Mouse (Mus musculus): ENCODE results near the gene Zbtb34. TPM values are rescaled to one million over a fixed set of nuclear protein-coding genes. Genes with fewer than 3 reads are reported as not detected.

Gene Zbtb34
- polyA plus RNA-seq, 1 experiment: 11.0 TPM

GRCm38 (mm10) chr2:33444862-33445261 is 13.7 kb upstream of the Zbtb34 start:
- Histone ChIP-seq H3K4me3 (replicated peaks; ENCODE audit: insufficient read depth, low read depth, low read length) (no peak overlapping the region), H3K4me1 (ENCODE audit: control insufficient read depth, insufficient read depth, low read length) (peaks cover 3% of the 10 kb centered on the region; the same call in 1 of the 2 replicates), H3K27ac (ENCODE audit: insufficient read depth, low read length) (no peak overlapping the region), H3K27me3 (ENCODE audit: control insufficient read depth, insufficient read depth, low read length) (no peaks in the 10 kb centered on the region)
- DNase-seq: no peak
- TF ChIP-seq CTCF (IDR thresholded peaks at IDR 0.05; ENCODE audit: borderline replicate concordance, insufficient read depth, low read depth, low read length) (no peak), POLR2A (IDR thresholded peaks at IDR 0.05; ENCODE audit: borderline replicate concordance, insufficient read depth, low read length) (no peak)

GRCm38 (mm10) chr2:33444358-33444757 is 13.2 kb upstream of the Zbtb34 start:
- peaks cover 3% of the 10 kb centered on the region; the same call in 1 of the 2 replicates for H3K4me1 ChIP-seq (ENCODE audit: control insufficient read depth, insufficient read depth, low read length)
- WGBS: 3% methylated on average over 5 of the region's 5 CpGs
- no peaks in the 10 kb centered on the region for H3K27me3 ChIP-seq (ENCODE audit: control insufficient read depth, insufficient read depth, low read length)
- DNase-seq: peak; percentile 88 to 93
- H3K4me3 ChIP-seq (replicated peaks; ENCODE audit: insufficient read depth, low read depth, low read length): no peak overlapping the region
- H3K27ac ChIP-seq (ENCODE audit: insufficient read depth, low read length): no peak overlapping the region
- TF ChIP-seq CTCF (IDR thresholded peaks at IDR 0.05; ENCODE audit: borderline replicate concordance, insufficient read depth, low read depth, low read length) (no peak), POLR2A (IDR thresholded peaks at IDR 0.05; ENCODE audit: borderline replicate concordance, insufficient read depth, low read length) (no peak)

- Histone ChIP-seq H3K4me1 (ENCODE audit: control insufficient read depth, insufficient read depth, low read length) (peaks cover 3% of the 10 kb centered on the region; the same call in 1 of the 2 replicates), H3K4me3 (replicated peaks; ENCODE audit: insufficient read depth, low read depth, low read length) (no peak overlapping the region), H3K27me3 (ENCODE audit: control insufficient read depth, insufficient read depth, low read length) (no peaks in the 10 kb centered on the region), H3K27ac (ENCODE audit: insufficient read depth, low read length) (no peak overlapping the region)
- DNase-seq: no peak
- WGBS: 76% methylated on average over 4 of the region's 4 CpGs
- TF ChIP-seq POLR2A (IDR thresholded peaks at IDR 0.05; ENCODE audit: borderline replicate concordance, insufficient read depth, low read length) (no peak), CTCF (IDR thresholded peaks at IDR 0.05; ENCODE audit: borderline replicate concordance, insufficient read depth, low read depth, low read length) (no peak)
Measured at GRCm38 (mm10) chr2:33442701-33443100, 11.6 kb upstream of the Zbtb34 start.

GRCm38 (mm10) chr2:33440893-33441292 is 9.8 kb upstream of the Zbtb34 start:
- Histone ChIP-seq H3K4me1 (ENCODE audit: control insufficient read depth, insufficient read depth, low read length) (peaks cover 3% of the 10 kb centered on the region; the same call in 1 of the 2 replicates), H3K27ac (ENCODE audit: insufficient read depth, low read length) (no peak overlapping the region), H3K27me3 (ENCODE audit: control insufficient read depth, insufficient read depth, low read length) (no peaks in the 10 kb centered on the region), H3K4me3 (replicated peaks; ENCODE audit: insufficient read depth, low read depth, low read length) (no peak overlapping the region)
- TF ChIP-seq POLR2A (IDR thresholded peaks at IDR 0.05; ENCODE audit: borderline replicate concordance, insufficient read depth, low read length) (no peak), CTCF (IDR thresholded peaks at IDR 0.05; ENCODE audit: borderline replicate concordance, insufficient read depth, low read depth, low read length) (no peak)
- DNase-seq: no peak
- WGBS: 50% methylated on average over 4 of the region's 4 CpGs

- WGBS: 50% methylated on average over 9 of the region's 9 CpGs
- no peak overlapping the region for H3K4me3 ChIP-seq (replicated peaks; ENCODE audit: insufficient read depth, low read depth, low read length)
- no peak for DNase-seq
- H3K4me1 ChIP-seq (ENCODE audit: control insufficient read depth, insufficient read depth, low read length): peaks cover 3% of the 10 kb centered on the region; the same call in 1 of the 2 replicates
- TF ChIP-seq CTCF (IDR thresholded peaks at IDR 0.05; ENCODE audit: borderline replicate concordance, insufficient read depth, low read depth, low read length) (no peak), POLR2A (IDR thresholded peaks at IDR 0.05; ENCODE audit: borderline replicate concordance, insufficient read depth, low read length) (no peak)
- H3K27me3 ChIP-seq (ENCODE audit: control insufficient read depth, insufficient read depth, low read length): no peaks in the 10 kb centered on the region
- H3K27ac ChIP-seq (ENCODE audit: insufficient read depth, low read length): no peak overlapping the region
Measured at GRCm38 (mm10) chr2:33439980-33440670, 9.0 kb upstream of the Zbtb34 start.

GRCm38 (mm10) chr2:33439471-33439881 is 8.4 kb upstream of the Zbtb34 start:
- H3K27ac ChIP-seq (ENCODE audit: insufficient read depth, low read length): no peak overlapping the region
- WGBS: 47% methylated on average over 8 of the region's 8 CpGs
- TF ChIP-seq CTCF (IDR thresholded peaks at IDR 0.05; ENCODE audit: borderline replicate concordance, insufficient read depth, low read depth, low read length) (no peak), POLR2A (IDR thresholded peaks at IDR 0.05; ENCODE audit: borderline replicate concordance, insufficient read depth, low read length) (no peak)

GRCm38 (mm10) chr2:33438377-33438776 is 7.3 kb upstream of the Zbtb34 start:
- no peak overlapping the region for H3K27ac ChIP-seq (ENCODE audit: insufficient read depth, low read length)
- DNase-seq: no peak
- TF ChIP-seq POLR2A (IDR thresholded peaks at IDR 0.05; ENCODE audit: borderline replicate concordance, insufficient read depth, low read length): no peak
- no peak for TF ChIP-seq CTCF (IDR thresholded peaks at IDR 0.05; ENCODE audit: borderline replicate concordance, insufficient read depth, low read depth, low read length)
- H3K4me1 ChIP-seq (ENCODE audit: control insufficient read depth, insufficient read depth, low read length): no peaks in the 10 kb centered on the region
- H3K4me3 ChIP-seq (replicated peaks; ENCODE audit: insufficient read depth, low read depth, low read length): no peak overlapping the region
- 82% methylated on average over 2 of the region's 2 CpGs for WGBS
- no peaks in the 10 kb centered on the region for H3K27me3 ChIP-seq (ENCODE audit: control insufficient read depth, insufficient read depth, low read length)

More at GRCm38 (mm10) chr2:33439471-33439881, 8.4 kb upstream of the Zbtb34 start:
- no peak overlapping the region for H3K4me3 ChIP-seq (replicated peaks; ENCODE audit: insufficient read depth, low read depth, low read length)
- no peaks in the 10 kb centered on the region for H3K27me3 ChIP-seq (ENCODE audit: control insufficient read depth, insufficient read depth, low read length)
- peaks cover 3% of the 10 kb centered on the region; the same call in 1 of the 2 replicates for H3K4me1 ChIP-seq (ENCODE audit: control insufficient read depth, insufficient read depth, low read length)
- no peak for DNase-seq

GRCm38 (mm10) chr2:33437184-33437583 is 6.1 kb upstream of the Zbtb34 start:
- WGBS: 69% methylated on average over 11 of the region's 11 CpGs
- H3K27ac ChIP-seq (ENCODE audit: insufficient read depth, low read length): no peak overlapping the region
- H3K4me1 ChIP-seq (ENCODE audit: control insufficient read depth, insufficient read depth, low read length): no peaks in the 10 kb centered on the region
- no peaks in the 10 kb centered on the region for H3K27me3 ChIP-seq (ENCODE audit: control insufficient read depth, insufficient read depth, low read length)
- no peak for DNase-seq
- no peak overlapping the region for H3K4me3 ChIP-seq (replicated peaks; ENCODE audit: insufficient read depth, low read depth, low read length)
- TF ChIP-seq CTCF (IDR thresholded peaks at IDR 0.05; ENCODE audit: borderline replicate concordance, insufficient read depth, low read depth, low read length) (no peak), POLR2A (IDR thresholded peaks at IDR 0.05; ENCODE audit: borderline replicate concordance, insufficient read depth, low read length) (no peak)
